Mouse (Mus musculus): ENCODE measurements at regions not wholly inside any gene's neighbourhood (a gene's known extent, or its start where the extent isn't known, plus 50 kb on each side); places are given as distances from the start of the nearest gene placed in this dataset.

DNA sequence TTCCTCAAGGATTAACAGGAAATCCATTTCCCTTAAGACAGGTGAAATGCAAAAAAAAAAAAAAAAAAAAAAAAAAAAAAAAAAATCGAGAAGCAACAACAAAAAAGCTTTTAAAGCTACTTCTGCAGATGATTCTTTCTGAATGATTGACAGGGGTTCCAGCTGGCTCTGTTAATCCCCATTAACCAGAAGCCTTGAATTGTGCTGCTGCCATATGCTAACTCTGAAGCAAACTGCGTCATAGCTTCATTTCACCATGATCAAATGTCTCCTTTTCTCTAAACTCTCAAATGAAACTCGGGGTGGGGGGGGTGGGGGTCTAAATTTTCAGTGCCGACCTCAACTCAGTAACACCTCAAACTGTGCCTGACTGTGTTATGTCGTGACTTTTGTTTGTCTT lies 80.7 kb downstream of the Npy5r start:
- TF ChIP-seq CTCF (IDR thresholded peaks at IDR 0.05; ENCODE audit: low read depth): no peak
- TF ChIP-seq EP300 (optimal IDR thresholded peaks at IDR 0.05): no peak

Data from stomach, postnatal 0 days (tissue).